Mouse (Mus musculus): ENCODE data around the gene Ehd1. TPM values are rescaled to one million over a fixed set of nuclear protein-coding genes. Genes with fewer than 3 reads are reported as not detected.
A peak's percentile ranks its signal among the peaks of the same experiment; 100 is the strongest.

Gene Ehd1
- polyA plus RNA-seq, 1 experiment from 2014 or later: 63.8 TPM

- Histone ChIP-seq H3K27me3 (ENCODE audit: control insufficient read depth, insufficient read depth, low read length) (no peaks in the 10 kb centered on the region), H3K27ac (replicated peaks) (no peak overlapping the region), H3K4me1 (replicated peaks; ENCODE audit: control insufficient read depth, insufficient read depth) (no peaks in the 10 kb centered on the region), H3K36me3 (ENCODE audit: control insufficient read depth, insufficient read depth, low read length) (peaks cover 9% of the 10 kb centered on the region; the same call in 1 of the 2 replicates), H3K4me3 (ENCODE audit: low read depth, low read length) (no peak overlapping the region), H3K4me2 (replicated peaks; ENCODE audit: low read depth) (no peak overlapping the region), H3K9ac (ENCODE audit: low read length) (no peak overlapping the region), H3K9me3 (ENCODE audit: control insufficient read depth, low read length) (no peaks in the 10 kb centered on the region)
- TF ChIP-seq CTCF (IDR thresholded peaks at IDR 0.05; ENCODE audit: low read depth) (no peak), EP300 (optimal IDR thresholded peaks at IDR 0.05) (no peak)
- ATAC-seq (ENCODE audit: low FRiP score, low TSS enrichment) (no peak), DNase-seq (ENCODE audit: low spot score) (no peak)
- WGBS: 89% methylated on average over 4 of the region's 5 CpGs
Measured at GRCm38 (mm10) chr19:6346023-6346422, 69.5 kb downstream of the Ehd1 start.

- H3K4me2 ChIP-seq (replicated peaks; ENCODE audit: low read depth): no peak overlapping the region
- H3K4me1 ChIP-seq (replicated peaks; ENCODE audit: control insufficient read depth, insufficient read depth): no peaks in the 10 kb centered on the region
- H3K9ac ChIP-seq (ENCODE audit: low read length): no peak overlapping the region
- DNase-seq (ENCODE audit: low spot score) (no peak), ATAC-seq (ENCODE audit: low FRiP score, low TSS enrichment) (no peak)
- H3K36me3 ChIP-seq (ENCODE audit: control insufficient read depth, insufficient read depth, low read length): peaks cover 9% of the 10 kb centered on the region; the same call in 1 of the 2 replicates
- H3K27ac ChIP-seq (replicated peaks): no peak overlapping the region
- WGBS: 87% methylated on average over 10 of the region's 10 CpGs
- no peak overlapping the region for H3K4me3 ChIP-seq (ENCODE audit: low read depth, low read length)
- TF ChIP-seq CTCF (IDR thresholded peaks at IDR 0.05; ENCODE audit: low read depth) (no peak), EP300 (optimal IDR thresholded peaks at IDR 0.05) (no peak)
- no peaks in the 10 kb centered on the region for H3K27me3 ChIP-seq (ENCODE audit: control insufficient read depth, insufficient read depth, low read length)
- no peaks in the 10 kb centered on the region for H3K9me3 ChIP-seq (ENCODE audit: control insufficient read depth, low read length)
Measured at GRCm38 (mm10) chr19:6346661-6347060, 70.1 kb downstream of the Ehd1 start.

DNA sequence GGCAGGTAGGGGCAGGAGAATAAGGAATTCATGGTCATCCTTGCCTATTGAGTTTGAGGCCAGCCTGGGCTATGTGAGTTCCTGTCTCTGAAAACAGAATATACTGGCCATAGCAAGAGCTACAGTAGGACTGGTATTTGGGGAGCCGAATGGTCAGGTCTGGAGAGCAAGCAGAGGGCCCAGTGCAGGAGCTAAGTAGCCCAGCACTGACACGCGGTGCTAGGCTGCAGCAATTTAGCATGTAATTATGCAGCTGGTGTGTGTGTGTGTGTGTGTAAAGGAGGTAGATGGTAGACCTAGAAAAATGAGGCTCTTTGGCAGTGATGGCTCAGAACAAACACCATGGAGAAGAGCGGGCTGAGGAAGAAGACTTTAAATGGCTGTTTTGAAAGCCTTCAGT lies 71.1 kb downstream of the Ehd1 start:
- Histone ChIP-seq H3K4me2 (replicated peaks; ENCODE audit: low read depth) (no peak overlapping the region), H3K36me3 (ENCODE audit: control insufficient read depth, insufficient read depth, low read length) (peaks cover 9% of the 10 kb centered on the region; the same call in 1 of the 2 replicates), H3K4me3 (ENCODE audit: low read depth, low read length) (no peak overlapping the region), H3K4me1 (replicated peaks; ENCODE audit: control insufficient read depth, insufficient read depth) (no peaks in the 10 kb centered on the region), H3K9ac (ENCODE audit: low read length) (no peak overlapping the region), H3K27ac (replicated peaks) (no peak overlapping the region), H3K9me3 (ENCODE audit: control insufficient read depth, low read length) (no peaks in the 10 kb centered on the region), H3K27me3 (ENCODE audit: control insufficient read depth, insufficient read depth, low read length) (no peaks in the 10 kb centered on the region)
- DNase-seq (ENCODE audit: low spot score) (no peak), ATAC-seq (ENCODE audit: low FRiP score, low TSS enrichment) (no peak)
- 94% methylated on average over 4 of the region's 4 CpGs for WGBS
- no peak for TF ChIP-seq EP300 (optimal IDR thresholded peaks at IDR 0.05)
- TF ChIP-seq CTCF (IDR thresholded peaks at IDR 0.05; ENCODE audit: low read depth): no peak

- 74% methylated on average over 9 of the region's 9 CpGs for WGBS
Measured at GRCm38 (mm10) chr19:6348717-6349116, 72.2 kb downstream of the Ehd1 start.

GRCm38 (mm10) chr19:6349215-6349983 lies 72.9 kb downstream of the Ehd1 start:
- TF ChIP-seq EP300 (optimal IDR thresholded peaks at IDR 0.05) (no peak), CTCF (IDR thresholded peaks at IDR 0.05; ENCODE audit: low read depth) (no peak)
- no peak for ATAC-seq (ENCODE audit: low FRiP score, low TSS enrichment)
- Histone ChIP-seq H3K9ac (ENCODE audit: low read length) (no peak overlapping the region; the same call in 1 of the 2 replicates), H3K4me2 (replicated peaks; ENCODE audit: low read depth) (no peak overlapping the region), H3K9me3 (ENCODE audit: control insufficient read depth, low read length) (no peaks in the 10 kb centered on the region), H3K36me3 (ENCODE audit: control insufficient read depth, insufficient read depth, low read length) (peaks cover 11% of the 10 kb centered on the region; the same call in 1 of the 2 replicates), H3K4me1 (replicated peaks; ENCODE audit: control insufficient read depth, insufficient read depth) (no peaks in the 10 kb centered on the region), H3K27ac (replicated peaks) (peak overlapping the region; percentile 24; the same call in 1 of the 2 replicates), H3K4me3 (ENCODE audit: low read depth, low read length) (no peak overlapping the region), H3K27me3 (ENCODE audit: control insufficient read depth, insufficient read depth, low read length) (no peaks in the 10 kb centered on the region)
- WGBS: 36% methylated on average over 14 of the region's 14 CpGs
- peak; percentile 16 for DNase-seq (ENCODE audit: low spot score)

More at GRCm38 (mm10) chr19:6348717-6349116, 72.2 kb downstream of the Ehd1 start:
- ATAC-seq (ENCODE audit: low FRiP score, low TSS enrichment) (no peak), DNase-seq (ENCODE audit: low spot score) (no peak)
- Histone ChIP-seq H3K4me3 (ENCODE audit: low read depth, low read length) (no peak overlapping the region), H3K27ac (replicated peaks) (no peak overlapping the region), H3K9me3 (ENCODE audit: control insufficient read depth, low read length) (no peaks in the 10 kb centered on the region), H3K9ac (ENCODE audit: low read length) (no peak overlapping the region), H3K27me3 (ENCODE audit: control insufficient read depth, insufficient read depth, low read length) (no peaks in the 10 kb centered on the region), H3K36me3 (ENCODE audit: control insufficient read depth, insufficient read depth, low read length) (peaks cover 11% of the 10 kb centered on the region; the same call in 1 of the 2 replicates), H3K4me1 (replicated peaks; ENCODE audit: control insufficient read depth, insufficient read depth) (no peaks in the 10 kb centered on the region), H3K4me2 (replicated peaks; ENCODE audit: low read depth) (no peak overlapping the region)
- no peak for TF ChIP-seq EP300 (optimal IDR thresholded peaks at IDR 0.05)
- no peak for TF ChIP-seq CTCF (IDR thresholded peaks at IDR 0.05; ENCODE audit: low read depth)

MicroRNAs within 50 kb of the gene (microRNA counts, 519-probe panel; counts per million panel counts)
- 5,832 counts per million, percentile 75 among the panel's probes with 10 or more counts for microRNA mmu-miR-192

Small RNA genes lying within 50 kb of the gene (microRNA-seq; reads per million reads assigned to microRNA genes)
- gene Mir192 (3,996 reads per million, percentile 87 among the genes with 10 or more reads in this experiment), gene Mir194-2 (1,119 reads per million, percentile 73 among the genes with 10 or more reads in this experiment), gene Mir6989 (not detected)

Other genes starting within 250 kb of the Ehd1 start
- 18.5 and 21.1 TPM in 2 replicates for gene Syvn1, start 230.1 kb upstream of the Ehd1 start, polyA plus RNA-seq (2015; fragmentation: Nextera tagmentation; extraction: Ambion mirVana)
- 35.0 and 36.6 TPM in 2 replicates for gene Mrpl49, start 218.9 kb upstream of the Ehd1 start, polyA plus RNA-seq (2015; fragmentation: Nextera tagmentation; extraction: Ambion mirVana)
- 818 and 857 TPM in 2 replicates for gene Fau, start 218.9 kb upstream of the Ehd1 start, polyA plus RNA-seq (2015; fragmentation: Nextera tagmentation; extraction: Ambion mirVana)
- 31.8 and 33.2 TPM in 2 replicates for gene Znhit2, start 215.5 kb upstream of the Ehd1 start, polyA plus RNA-seq (2015; fragmentation: Nextera tagmentation; extraction: Ambion mirVana)
- 17.9 and 19.7 TPM in 2 replicates for gene Tm7sf2, start 208.4 kb upstream of the Ehd1 start, polyA plus RNA-seq (2015; fragmentation: Nextera tagmentation; extraction: Ambion mirVana)
- gene Vps51, start 199.5 kb upstream of the Ehd1 start, polyA plus RNA-seq (2015; fragmentation: Nextera tagmentation; extraction: Ambion mirVana): 43.2 and 48.9 TPM in 2 replicates
- not detected in 2 replicates for gene Tmem262, start 196.7 kb upstream of the Ehd1 start, polyA plus RNA-seq (2015; fragmentation: Nextera tagmentation; extraction: Ambion mirVana)
- 0.52 and 1.0 TPM in 2 replicates for gene Gm28374, start 194.5 kb upstream of the Ehd1 start, polyA plus RNA-seq (2015; fragmentation: Nextera tagmentation; extraction: Ambion mirVana)
- 58.4 and 62.5 TPM in 2 replicates for gene Zfpl1, start 191.8 kb upstream of the Ehd1 start, polyA plus RNA-seq (2015; fragmentation: Nextera tagmentation; extraction: Ambion mirVana)
- 7.9 and 8.1 TPM in 2 replicates for gene Cdca5, start 191.7 kb upstream of the Ehd1 start, polyA plus RNA-seq (2015; fragmentation: Nextera tagmentation; extraction: Ambion mirVana)
- not detected in 2 replicates for gene AC131692.1, start 182.3 kb upstream of the Ehd1 start, polyA plus RNA-seq (2015; fragmentation: Nextera tagmentation; extraction: Ambion mirVana)
- gene Naaladl1, start 170.9 kb upstream of the Ehd1 start, polyA plus RNA-seq (2015; fragmentation: Nextera tagmentation; extraction: Ambion mirVana): 0.05 and 0.07 TPM in 2 replicates
- gene Sac3d1, start 158.1 kb upstream of the Ehd1 start, polyA plus RNA-seq (2015; fragmentation: Nextera tagmentation; extraction: Ambion mirVana): 26.8 and 29.4 TPM in 2 replicates
- 24.7 and 25.0 TPM in 2 replicates for gene Snx15, start 148.4 kb upstream of the Ehd1 start, polyA plus RNA-seq (2015; fragmentation: Nextera tagmentation; extraction: Ambion mirVana)
- 0.49 and 0.52 TPM in 2 replicates for gene Batf2, start 135.7 kb upstream of the Ehd1 start, polyA plus RNA-seq (2015; fragmentation: Nextera tagmentation; extraction: Ambion mirVana)
- 74.0 and 77.2 TPM in 2 replicates for gene Arl2, start 135.2 kb upstream of the Ehd1 start, polyA plus RNA-seq (2015; fragmentation: Nextera tagmentation; extraction: Ambion mirVana)
- 0.11 TPM in 1 of 2 replicates, not detected in the other for gene Majin, start 92.3 kb upstream of the Ehd1 start, polyA plus RNA-seq (2015; fragmentation: Nextera tagmentation; extraction: Ambion mirVana)
- gene Gpha2, start 50.3 kb upstream of the Ehd1 start, polyA plus RNA-seq (2015; fragmentation: Nextera tagmentation; extraction: Ambion mirVana): 0.17 and 0.46 TPM in 2 replicates
- gene Ppp2r5b, start 40.9 kb upstream of the Ehd1 start, polyA plus RNA-seq (2015; fragmentation: Nextera tagmentation; extraction: Ambion mirVana): 14.7 and 15.0 TPM in 2 replicates
- gene Atg2a, start 35.1 kb upstream of the Ehd1 start, polyA plus RNA-seq (2015; fragmentation: Nextera tagmentation; extraction: Ambion mirVana): 4.8 and 6.0 TPM in 2 replicates
- 1.3 and 1.9 TPM in 2 replicates for gene Cdc42bpg, start 29.7 kb downstream of the Ehd1 start, polyA plus RNA-seq (2015; fragmentation: Nextera tagmentation; extraction: Ambion mirVana)
- gene Men1, start 58.3 kb downstream of the Ehd1 start, polyA plus RNA-seq (2015; fragmentation: Nextera tagmentation; extraction: Ambion mirVana): 27.1 and 27.9 TPM in 2 replicates
- gene Map4k2, start 64.4 kb downstream of the Ehd1 start, polyA plus RNA-seq (2015; fragmentation: Nextera tagmentation; extraction: Ambion mirVana): 5.2 and 5.7 TPM in 2 replicates
- gene Sf1, start 87.0 kb downstream of the Ehd1 start, polyA plus RNA-seq (2015; fragmentation: Nextera tagmentation; extraction: Ambion mirVana): 42.3 and 52.0 TPM in 2 replicates
- gene Pygm, start 107.7 kb downstream of the Ehd1 start, polyA plus RNA-seq (2015; fragmentation: Nextera tagmentation; extraction: Ambion mirVana): 8.0 and 10.5 TPM in 2 replicates
- 53.4 and 57.3 TPM in 2 replicates for gene Rasgrp2, start 122.6 kb downstream of the Ehd1 start, polyA plus RNA-seq (2015; fragmentation: Nextera tagmentation; extraction: Ambion mirVana)
- 0.83 and 1.3 TPM in 2 replicates for gene Nrxn2, start 142.0 kb downstream of the Ehd1 start, polyA plus RNA-seq (2015; fragmentation: Nextera tagmentation; extraction: Ambion mirVana)